Mouse (Mus musculus): ENCODE results near the gene Psmb10. TPM values are rescaled to one million over a fixed set of nuclear protein-coding genes. Genes with fewer than 3 reads are reported as not detected.

Gene Psmb10
- polyA plus RNA-seq, 1 experiment from 2014 or later, result 30.2 TPM

- Histone ChIP-seq H3K27me3 (ENCODE audit: control insufficient read depth, insufficient read depth, low read length) (no peaks in the 10 kb centered on the region), H3K9ac (ENCODE audit: low read length) (no peak overlapping the region), H3K27ac (ENCODE audit: low read depth, low read length) (no peak overlapping the region), H3K9me3 (ENCODE audit: control insufficient read depth, low read length) (no peaks in the 10 kb centered on the region), H3K4me3 (ENCODE audit: low read depth, low read length) (no peak overlapping the region), H3K4me2 (ENCODE audit: low read depth) (no peak overlapping the region), H3K4me1 (ENCODE audit: control insufficient read depth, insufficient read depth, low read length) (peaks cover 7% of the 10 kb centered on the region), H3K36me3 (ENCODE audit: control insufficient read depth, insufficient read depth, low read length) (no peaks in the 10 kb centered on the region)
- 87% methylated on average over 9 of the region's 9 CpGs for WGBS
- ATAC-seq (ENCODE audit: insufficient read depth, low FRiP score, low TSS enrichment), result no peak
- DNase-seq (ENCODE audit: low spot score), result no peak
Observed at GRCm38 (mm10) chr8:105897801-105898480, 40.3 kb downstream of the Psmb10 start.

- WGBS, result 3% methylated on average over 11 of the region's 11 CpGs
- H3K4me1 ChIP-seq (ENCODE audit: control insufficient read depth, insufficient read depth, low read length), result peaks cover 3% of the 10 kb centered on the region; the same call in 1 of the 2 replicates
- peak within 1 kb of the TSS; percentile 31 for H3K4me2 ChIP-seq (ENCODE audit: low read depth)
- no peak within 1 kb of the TSS for H3K27ac ChIP-seq (ENCODE audit: low read depth, low read length)
- no peaks in the 10 kb centered on the region for H3K27me3 ChIP-seq (ENCODE audit: control insufficient read depth, insufficient read depth, low read length)
- DNase-seq (ENCODE audit: low spot score) (peak; percentile 77), ATAC-seq (ENCODE audit: insufficient read depth, low FRiP score, low TSS enrichment) (peak; percentile 92)
- no peak within 1 kb of the TSS for H3K4me3 ChIP-seq (ENCODE audit: low read depth, low read length)
- peak within 1 kb of the TSS; percentile 26; the same call in 1 of the 2 replicates for H3K9ac ChIP-seq (ENCODE audit: low read length)
- no peaks in the 10 kb centered on the region for H3K9me3 ChIP-seq (ENCODE audit: control insufficient read depth, low read length)
- peaks cover 24% of the 10 kb centered on the region for H3K36me3 ChIP-seq (ENCODE audit: control insufficient read depth, insufficient read depth, low read length)
Observed at GRCm38 (mm10) chr8:105893339-105893738, 44.9 kb downstream of the Psmb10 start, which contains the start of gene Nrn1l. TSS of gene Nrn1l (plus strand) at chr8:105893567.

- DNase-seq (ENCODE audit: low spot score) (no peak), ATAC-seq (ENCODE audit: insufficient read depth, low FRiP score, low TSS enrichment) (no peak)
- Histone ChIP-seq H3K4me1 (ENCODE audit: control insufficient read depth, insufficient read depth, low read length) (peaks cover 3% of the 10 kb centered on the region; the same call in 1 of the 2 replicates), H3K4me2 (ENCODE audit: low read depth) (no peak overlapping the region), H3K27me3 (ENCODE audit: control insufficient read depth, insufficient read depth, low read length) (no peaks in the 10 kb centered on the region), H3K9me3 (ENCODE audit: control insufficient read depth, low read length) (no peaks in the 10 kb centered on the region), H3K36me3 (ENCODE audit: control insufficient read depth, insufficient read depth, low read length) (peaks cover 32% of the 10 kb centered on the region), H3K4me3 (ENCODE audit: low read depth, low read length) (no peak overlapping the region), H3K27ac (ENCODE audit: low read depth, low read length) (no peak overlapping the region), H3K9ac (ENCODE audit: low read length) (no peak overlapping the region)
- WGBS, result 87% methylated on average over 6 of the region's 6 CpGs
Observed at GRCm38 (mm10) chr8:105892432-105892831, 45.8 kb downstream of the Psmb10 start.

GRCm38 (mm10) chr8:105890870-105891269 is 47.4 kb downstream of the Psmb10 start:
- no peak overlapping the region for H3K4me2 ChIP-seq (ENCODE audit: low read depth)
- peaks cover 42% of the 10 kb centered on the region for H3K36me3 ChIP-seq (ENCODE audit: control insufficient read depth, insufficient read depth, low read length)
- DNase-seq (ENCODE audit: low spot score) (no peak), ATAC-seq (ENCODE audit: insufficient read depth, low FRiP score, low TSS enrichment) (no peak)
- no peak overlapping the region for H3K9ac ChIP-seq (ENCODE audit: low read length)
- peaks cover 3% of the 10 kb centered on the region; the same call in 1 of the 2 replicates for H3K4me1 ChIP-seq (ENCODE audit: control insufficient read depth, insufficient read depth, low read length)
- H3K4me3 ChIP-seq (ENCODE audit: low read depth, low read length), result no peak overlapping the region
- no peaks in the 10 kb centered on the region for H3K27me3 ChIP-seq (ENCODE audit: control insufficient read depth, insufficient read depth, low read length)
- no peaks in the 10 kb centered on the region for H3K9me3 ChIP-seq (ENCODE audit: control insufficient read depth, low read length)
- WGBS, result 83% methylated on average over 6 of the region's 6 CpGs
- H3K27ac ChIP-seq (ENCODE audit: low read depth, low read length), result no peak overlapping the region

GRCm38 (mm10) chr8:105889756-105890465 is 48.3 kb downstream of the Psmb10 start:
- H3K9ac ChIP-seq (ENCODE audit: low read length), result no peak overlapping the region
- H3K4me3 ChIP-seq (ENCODE audit: low read depth, low read length), result no peak overlapping the region
- H3K9me3 ChIP-seq (ENCODE audit: control insufficient read depth, low read length), result no peaks in the 10 kb centered on the region
- no peak overlapping the region for H3K27ac ChIP-seq (ENCODE audit: low read depth, low read length)
- DNase-seq (ENCODE audit: low spot score), result no peak
- H3K4me1 ChIP-seq (ENCODE audit: control insufficient read depth, insufficient read depth, low read length), result peaks cover 3% of the 10 kb centered on the region; the same call in 1 of the 2 replicates
- WGBS, result 93% methylated on average over 12 of the region's 12 CpGs
- peaks cover 51% of the 10 kb centered on the region for H3K36me3 ChIP-seq (ENCODE audit: control insufficient read depth, insufficient read depth, low read length)
- no peaks in the 10 kb centered on the region for H3K27me3 ChIP-seq (ENCODE audit: control insufficient read depth, insufficient read depth, low read length)
- H3K4me2 ChIP-seq (ENCODE audit: low read depth), result no peak overlapping the region
- ATAC-seq (ENCODE audit: insufficient read depth, low FRiP score, low TSS enrichment), result no peak

Small RNA genes within 50 kb of the gene (microRNA-seq; reads per million reads assigned to microRNA genes)
- not detected for gene Mir7074

Other genes starting within 250 kb of the Psmb10 start
- gene Acd, start 237.3 kb downstream of the Psmb10 start, polyA plus RNA-seq (2014; fragmentation: Nextera tagmentation; extraction: Ambion mirVana), result 74.3 and 76.7 TPM in 2 replicates
- gene Pard6a, start 237.3 kb downstream of the Psmb10 start, polyA plus RNA-seq (2014; fragmentation: Nextera tagmentation; extraction: Ambion mirVana), result 23.1 and 24.1 TPM in 2 replicates
- gene 4933405L10Rik, start 230.8 kb downstream of the Psmb10 start, polyA plus RNA-seq (2014; fragmentation: Nextera tagmentation; extraction: Ambion mirVana), result 0.20 TPM in 1 of 2 replicates, not detected in the other
- 27.6 and 27.8 TPM in 2 replicates for gene Enkd1, start 230.2 kb downstream of the Psmb10 start, polyA plus RNA-seq (2014; fragmentation: Nextera tagmentation; extraction: Ambion mirVana)
- 35.5 and 42.0 TPM in 2 replicates for gene Gfod2, start 179.8 kb downstream of the Psmb10 start, polyA plus RNA-seq (2014; fragmentation: Nextera tagmentation; extraction: Ambion mirVana)
- gene Ranbp10, start 111.1 kb downstream of the Psmb10 start, polyA plus RNA-seq (2014; fragmentation: Nextera tagmentation; extraction: Ambion mirVana), result 12.3 and 13.5 TPM in 2 replicates
- 0.18 and 0.24 TPM in 2 replicates for gene Tsnaxip1, start 110.7 kb downstream of the Psmb10 start, polyA plus RNA-seq (2014; fragmentation: Nextera tagmentation; extraction: Ambion mirVana)
- 58.3 and 62.6 TPM in 2 replicates for gene Cenpt, start 85.2 kb downstream of the Psmb10 start, polyA plus RNA-seq (2014; fragmentation: Nextera tagmentation; extraction: Ambion mirVana)
- gene Thap11, start 83.3 kb downstream of the Psmb10 start, polyA plus RNA-seq (2014; fragmentation: Nextera tagmentation; extraction: Ambion mirVana), result 68.9 and 71.8 TPM in 2 replicates
- gene Nutf2, start 77.9 kb downstream of the Psmb10 start, polyA plus RNA-seq (2014; fragmentation: Nextera tagmentation; extraction: Ambion mirVana), result 342 and 344 TPM in 2 replicates
- gene Edc4, start 57.6 kb downstream of the Psmb10 start, polyA plus RNA-seq (2014; fragmentation: Nextera tagmentation; extraction: Ambion mirVana), result 50.0 and 50.5 TPM in 2 replicates
- not detected in 2 replicates for gene Nrn1l, start 44.9 kb downstream of the Psmb10 start, polyA plus RNA-seq (2014; fragmentation: Nextera tagmentation; extraction: Ambion mirVana)
- 18.1 and 20.4 TPM in 2 replicates for gene Pskh1, start 38.0 kb downstream of the Psmb10 start, polyA plus RNA-seq (2014; fragmentation: Nextera tagmentation; extraction: Ambion mirVana)
- gene Ctrl, start 4.6 kb downstream of the Psmb10 start, polyA plus RNA-seq (2014; fragmentation: Nextera tagmentation; extraction: Ambion mirVana), result 1.1 TPM in 2 replicates
- gene Lcat, start 4.9 kb upstream of the Psmb10 start, polyA plus RNA-seq (2014; fragmentation: Nextera tagmentation; extraction: Ambion mirVana), result 0.50 and 0.54 TPM in 2 replicates
- 10.3 and 13.0 TPM in 2 replicates for gene Slc12a4, start 27.7 kb upstream of the Psmb10 start, polyA plus RNA-seq (2014; fragmentation: Nextera tagmentation; extraction: Ambion mirVana)
- gene Dpep3, start 41.0 kb upstream of the Psmb10 start, polyA plus RNA-seq (2014; fragmentation: Nextera tagmentation; extraction: Ambion mirVana), result not detected in 2 replicates
- 14.5 and 18.6 TPM in 2 replicates for gene Dus2, start 52.9 kb upstream of the Psmb10 start, polyA plus RNA-seq (2014; fragmentation: Nextera tagmentation; extraction: Ambion mirVana)
- not detected in 2 replicates for gene Dpep2nb, start 67.5 kb upstream of the Psmb10 start, polyA plus RNA-seq (2014; fragmentation: Nextera tagmentation; extraction: Ambion mirVana)
- gene Ddx28, start 73.4 kb upstream of the Psmb10 start, polyA plus RNA-seq (2014; fragmentation: Nextera tagmentation; extraction: Ambion mirVana), result 21.2 and 24.4 TPM in 2 replicates
- 3.4 and 3.6 TPM in 2 replicates for gene Nfatc3, start 120.4 kb upstream of the Psmb10 start, polyA plus RNA-seq (2014; fragmentation: Nextera tagmentation; extraction: Ambion mirVana)
- gene Esrp2, start 198.5 kb upstream of the Psmb10 start, polyA plus RNA-seq (2014; fragmentation: Nextera tagmentation; extraction: Ambion mirVana), result 2.5 and 4.0 TPM in 2 replicates
- 8.0 and 8.9 TPM in 2 replicates for gene Pla2g15, start 212.0 kb upstream of the Psmb10 start, polyA plus RNA-seq (2014; fragmentation: Nextera tagmentation; extraction: Ambion mirVana)
- 106 and 121 TPM in 2 replicates for gene Slc7a6, start 230.4 kb upstream of the Psmb10 start, polyA plus RNA-seq (2014; fragmentation: Nextera tagmentation; extraction: Ambion mirVana)

Data from neural tube, embryonic 11.5 days (tissue).